Mouse (Mus musculus) B cell, adult (primary cell): ENCODE measurements around the gene C1ra. TPM values are rescaled to one million over a fixed set of nuclear protein-coding genes. Genes with fewer than 3 reads are reported as not detected.

Experiments used
- total RNA-seq: library from RNA; stranded (reverse); gene quantifications from 4 replicates; pipeline ENCODE4 v1.2.4, GENCODE M21; 2023; ENCODE audit not compliant: inconsistent age

The C1ra gene
- 0.42 to 0.48 TPM (median 0.48 TPM) in 3 of 4 replicates, not detected in the other for total RNA-seq

GRCm38 (mm10) chr6:124512355-124512836 is at the start of gene C1ra:
TSS of gene C1ra (plus strand) at chr6:124512405.

GRCm38 (mm10) chr6:124464305-124465271 is 47.6 kb upstream of the C1ra start, which contains the start of gene Clstn3:
TSS of gene Clstn3 (minus strand) at chr6:124464794.

GRCm38 (mm10) chr6:124492842-124493561 is 19.2 kb upstream of the C1ra start, which contains the start of gene C1rl:
TSS of gene C1rl (plus strand) at chr6:124493113.

GRCm38 (mm10) chr6:124542284-124542683 is 30.1 kb downstream of the C1ra start, which contains the start of gene C1s1:
TSS of gene C1s1 (minus strand) at chr6:124542359.

GRCm38 (mm10) chr6:124570026-124570425 is 57.8 kb downstream of the C1ra start, which contains the start of gene C1rb:
TSS of gene C1rb (plus strand) at chr6:124570294.

Other genes starting within 250 kb of the C1ra start
- gene Cd163, start 207.7 kb upstream of the C1ra start, total RNA-seq = 2.3 to 4.2 TPM (median 3.8 TPM) in 4 replicates
- 36.0 to 42.2 TPM (median 39.2 TPM) in 4 replicates for gene Pex5, start 97.3 kb upstream of the C1ra start, total RNA-seq
- 1.3 to 2.7 TPM (median 1.5 TPM) in 4 replicates for gene Clstn3, start 47.6 kb upstream of the C1ra start, total RNA-seq
- not detected in 4 replicates for gene C1rl, start 19.3 kb upstream of the C1ra start, total RNA-seq
- 0.27 to 0.77 TPM (median 0.45 TPM) in 3 of 4 replicates, not detected in the other for gene C1s1, start 30.0 kb downstream of the C1ra start, total RNA-seq
- not detected in 4 replicates for gene C1rb, start 57.9 kb downstream of the C1ra start, total RNA-seq
- gene C1s2, start 123.7 kb downstream of the C1ra start, total RNA-seq = not detected in 4 replicates
- 44.7 to 51.8 TPM (median 50.1 TPM) in 4 replicates for gene Lpcat3, start 150.6 kb downstream of the C1ra start, total RNA-seq
- 116 to 132 TPM (median 125 TPM) in 4 replicates for gene Emg1, start 199.8 kb downstream of the C1ra start, total RNA-seq
- gene Phb2, start 199.9 kb downstream of the C1ra start, total RNA-seq = 223 to 242 TPM (median 231 TPM) in 4 replicates
- gene Ptpn6, start 226.3 kb downstream of the C1ra start, total RNA-seq = 597 to 656 TPM (median 630 TPM) in 4 replicates
- gene Grcc10, start 229.0 kb downstream of the C1ra start, total RNA-seq = 253 to 263 TPM (median 258 TPM) in 4 replicates
- 0.16 to 2.3 TPM in 2 of 4 replicates, not detected in the others for gene Gm45234, start 243.6 kb downstream of the C1ra start, total RNA-seq
- 21.1 to 30.7 TPM (median 28.7 TPM) in 4 replicates for gene Atn1, start 244.1 kb downstream of the C1ra start, total RNA-seq